Mouse (Mus musculus): ENCODE data around the gene Hyls1.

- no peak for TF ChIP-seq CTCF (IDR thresholded peaks at IDR 0.05; ENCODE audit: borderline replicate concordance, extremely low read depth, insufficient read depth, insufficient read length)
- no peak for TF ChIP-seq POLR2A (IDR thresholded peaks at IDR 0.05; ENCODE audit: borderline replicate concordance, extremely low read depth, insufficient read depth, insufficient read length, poor library complexity, severe bottlenecking)
Observed at GRCm38 (mm10) chr9:35561076-35561475, 9.1 kb downstream of the Hyls1 start.

Measured in brain, embryonic 14.5 days (tissue).